Mouse (Mus musculus) heart, adult 18-20 months (tissue): ENCODE data around the gene Sorl1. TPM values are rescaled to one million over a fixed set of nuclear protein-coding genes. Genes with fewer than 3 reads are reported as not detected.
"Not testable (repeated sequence)": the region's sequence is repeated elsewhere in the genome, so short reads cannot be mapped to it uniquely, and the experiment has no call there.

Source experiments
- DNase-seq, 2 experiments: peaks; one replicate each; pipeline ENCODE4 v3.0.0; 2021 to 2022; ENCODE audit warnings: mixed read lengths in 1 of 2
- total RNA-seq, 2 experiments: library from RNA; stranded (reverse); gene quantifications; 2 replicates each; pipeline ENCODE4 v1.2.3; 2021

Sorl1 gene
- total RNA-seq, 2 experiments from 2014 or later: 13.0 to 19.8 TPM

GRCm38 (mm10) chr9:42092749-42093148, 31.3 kb downstream of the Sorl1 start:
- no peak for DNase-seq

GRCm38 (mm10) chr9:42091561-42091960, 32.5 kb downstream of the Sorl1 start:
- DNase-seq: no peak

- no peak for DNase-seq
Measured at GRCm38 (mm10) chr9:42087921-42088320, 36.2 kb downstream of the Sorl1 start.

GRCm38 (mm10) chr9:42085970-42086369, 38.1 kb downstream of the Sorl1 start:
- no peak for DNase-seq

- DNase-seq: no peak
Measured at GRCm38 (mm10) chr9:42083661-42084067, 40.4 kb downstream of the Sorl1 start.

- DNase-seq: no peak
Measured at GRCm38 (mm10) chr9:42081681-42082530, 42.2 kb downstream of the Sorl1 start.

GRCm38 (mm10) chr9:42080671-42081070, 43.4 kb downstream of the Sorl1 start:
- no peak for DNase-seq

GRCm38 (mm10) chr9:42077112-42077845, 46.8 kb downstream of the Sorl1 start:
- no peak for DNase-seq

GRCm38 (mm10) chr9:42076256-42076849, 47.7 kb downstream of the Sorl1 start:
- DNase-seq: no peak

GRCm38 (mm10) chr9:42075241-42075640, 48.9 kb downstream of the Sorl1 start:
- DNase-seq: no peak

- DNase-seq: no peak
Measured at GRCm38 (mm10) chr9:42072010-42072409, 52.1 kb downstream of the Sorl1 start.

- no peak for DNase-seq
Measured at GRCm38 (mm10) chr9:42070856-42071255, 53.2 kb downstream of the Sorl1 start.

- no peak for DNase-seq
Measured at GRCm38 (mm10) chr9:42069471-42069870, 54.6 kb downstream of the Sorl1 start.

GRCm38 (mm10) chr9:42067950-42068349, 56.1 kb downstream of the Sorl1 start:
- DNase-seq: no peak

GRCm38 (mm10) chr9:42065756-42066155, 58.3 kb downstream of the Sorl1 start:
- no peak for DNase-seq

GRCm38 (mm10) chr9:42063391-42063790, 60.7 kb downstream of the Sorl1 start:
- DNase-seq: no peak

GRCm38 (mm10) chr9:42062269-42062668, 61.8 kb downstream of the Sorl1 start:
- DNase-seq: peak in 1 of 2 experiments; percentile 22

GRCm38 (mm10) chr9:42059006-42059405, 65.1 kb downstream of the Sorl1 start:
- not testable (repeated sequence) for DNase-seq

- no peak for DNase-seq
Measured at GRCm38 (mm10) chr9:42056591-42056990, 67.5 kb downstream of the Sorl1 start.

GRCm38 (mm10) chr9:42055378-42055777, 68.7 kb downstream of the Sorl1 start:
- no peak for DNase-seq

GRCm38 (mm10) chr9:42054339-42055272, 69.5 kb downstream of the Sorl1 start:
- no peak for DNase-seq
